Comparison of ENCODE assay signal across 8 mouse cellular contexts in the genomic region with DNA sequence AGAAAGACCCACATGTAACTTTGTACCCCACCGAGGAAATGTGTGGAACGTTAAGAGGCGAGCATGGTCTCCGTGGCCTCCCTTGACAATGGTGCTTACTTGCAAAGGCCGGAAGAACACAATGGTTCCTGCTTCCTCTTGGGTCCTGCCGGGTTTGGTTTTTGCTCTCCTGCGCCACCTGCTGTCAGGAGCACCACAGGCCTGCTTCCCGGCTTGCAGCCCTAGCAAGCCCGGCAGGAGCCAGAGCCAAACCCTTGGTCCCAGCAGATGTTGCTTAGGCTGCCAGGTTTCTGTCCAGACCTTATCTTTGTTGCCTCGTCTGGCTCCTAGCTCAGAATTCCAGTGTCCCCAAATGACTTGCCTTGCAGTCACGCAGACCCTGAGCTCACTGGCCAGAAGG.
A peak's percentile ranks its signal among the peaks of the same experiment; 100 is the strongest.
DNase-seq lines count a peak whose midpoint lies in the region; ATAC-seq and TF ChIP-seq lines count a peak whose summit lies in the region.

No protein-coding gene starts in this region.

- no peaks in the 10 kb centered on the region for H3K36me3 ChIP-seq in kidney, adult 2 months (ENCODE audit: control insufficient read depth, insufficient read depth, low read length)
- H3K36me3 ChIP-seq in limb, embryonic 11.5 days (ENCODE audit: control insufficient read depth, insufficient read depth, low read length) = no peaks in the 10 kb centered on the region
- H3K36me3 ChIP-seq in midbrain, postnatal 0 days (ENCODE audit: insufficient read depth, low read length) = no peaks in the 10 kb centered on the region

- no peak overlapping the region for H3K9ac ChIP-seq in limb, embryonic 11.5 days (ENCODE audit: low read length)
- no peak overlapping the region for H3K9ac ChIP-seq in midbrain, postnatal 0 days (replicated peaks; ENCODE audit: low read length, poor library complexity, severe bottlenecking)

- no peak overlapping the region for H3K4me3 ChIP-seq in kidney, adult 2 months (ENCODE audit: insufficient read depth, low read depth, low read length)
- H3K4me3 ChIP-seq in limb, embryonic 11.5 days (ENCODE audit: low read depth, low read length) = no peak overlapping the region
- H3K4me3 ChIP-seq in midbrain, postnatal 0 days (ENCODE audit: low read depth, low read length) = no peak overlapping the region

- H3K9me3 ChIP-seq in limb, embryonic 11.5 days (ENCODE audit: control insufficient read depth, low read length) = no peaks in the 10 kb centered on the region
- no peaks in the 10 kb centered on the region for H3K9me3 ChIP-seq in midbrain, postnatal 0 days (ENCODE audit: low read length)

- WGBS in kidney, adult 2 months = 11% methylated on average over 11 of the region's 11 CpGs
- WGBS in limb, embryonic 11.5 days = 15% methylated on average over 11 of the region's 11 CpGs
- WGBS in midbrain, postnatal 0 days = 10% methylated on average over 11 of the region's 11 CpGs

- no peaks in the 10 kb centered on the region for H3K27me3 ChIP-seq in kidney, adult 2 months (replicated peaks; ENCODE audit: control insufficient read depth, insufficient read depth, low read length)
- H3K27me3 ChIP-seq in limb, embryonic 11.5 days (ENCODE audit: control insufficient read depth, insufficient read depth, low read length) = no peaks in the 10 kb centered on the region
- H3K27me3 ChIP-seq in midbrain, postnatal 0 days (ENCODE audit: insufficient read depth, low read length) = no peaks in the 10 kb centered on the region

- ATAC-seq in monocyte, adult 5-6 weeks (replicated peaks; ENCODE audit: insufficient number of reproducible peaks, low FRiP score, low TSS enrichment, poor library complexity, severe bottlenecking) = no peak; the same call in 1 of the 2 replicates
- ATAC-seq in limb, embryonic 11.5 days (ENCODE audit: insufficient number of reproducible peaks, low FRiP score, low TSS enrichment, low read depth) = peak; percentile 67; the same call in 1 of the 2 replicates
- peak; percentile 71 for ATAC-seq in midbrain, postnatal 0 days (ENCODE audit: low FRiP score)

- no peaks in the 10 kb centered on the region for H3K4me1 ChIP-seq in kidney, adult 2 months (ENCODE audit: control insufficient read depth, insufficient read depth, low read length)
- 0 out of 2 replicates have a peak, but pooled peaks cover 2% of the 10 kb centered on the region for H3K4me1 ChIP-seq in limb, embryonic 11.5 days (ENCODE audit: control insufficient read depth, insufficient read depth, low read length)
- no peaks in the 10 kb centered on the region for H3K4me1 ChIP-seq in midbrain, postnatal 0 days (ENCODE audit: insufficient read depth, low read length)

- H3K27ac ChIP-seq in kidney, adult 2 months (ENCODE audit: insufficient read depth, low read depth, low read length) = no peak overlapping the region
- no peak overlapping the region for H3K27ac ChIP-seq in limb, embryonic 11.5 days (replicated peaks; ENCODE audit: low read depth, low read length)
- 0 out of 2 replicates have a peak overlapping the region, but pooled peaks have one; percentile 26 for H3K27ac ChIP-seq in midbrain, postnatal 0 days (ENCODE audit: low read depth, low read length)

- TF ChIP-seq POLR2A in kidney, adult 2 months (IDR thresholded peaks at IDR 0.05; ENCODE audit: low read depth, low read length) = no peak

- peak; percentile 91 for TF ChIP-seq CTCF in kidney, adult 2 months (conservative IDR thresholded peaks at IDR 0.05; ENCODE audit: insufficient read depth, insufficient read length, low read depth, low read length)
- peak; percentile 89 for TF ChIP-seq CTCF in midbrain, postnatal 0 days (IDR thresholded peaks at IDR 0.05)

- DNase-seq in monocyte, adult 2 months (ENCODE audit: low read depth in 1 of 2, low spot score in 2 of 2) = peak; percentile 32 to 56
- peak; percentile 92 for DNase-seq in embryo, embryonic 9.5 days (ENCODE audit: extremely low spot score)
- peak; percentile 99 for DNase-seq in heart, adult 11 months
- DNase-seq in kidney, adult 2 months = peak; percentile 89
- peak; percentile 94 for DNase-seq in limb, embryonic 11.5 days (ENCODE audit: low spot score)
- peak; percentile 91 for DNase-seq in midbrain, postnatal 0 days (ENCODE audit: low spot score)
- DNase-seq in spleen, postnatal 14 days (ENCODE audit: low spot score in 2 of 2) = peak; percentile 38 to 62

- H3K4me2 ChIP-seq in limb, embryonic 11.5 days (ENCODE audit: low read depth, severe bottlenecking) = no peak overlapping the region
- no peak overlapping the region for H3K4me2 ChIP-seq in midbrain, postnatal 0 days (ENCODE audit: low read depth, low read length, poor library complexity, severe bottlenecking)

Comparison
In these comparisons a context has a peak if more than half of its experiments do, and no peak if none do; other contexts are left out.
1. DNase-seq: peak in every context shown above with its lines; median percentile 99 in heart, adult 11 months; 94 in limb, embryonic 11.5 days; 92 in embryo, embryonic 9.5 days; 91 in midbrain, postnatal 0 days; 89 in kidney, adult 2 months; 50 in spleen, postnatal 14 days; 44 in monocyte, adult 2 months.